Mouse (Mus musculus): ENCODE results near the gene Nde1. TPM values are rescaled to one million over a fixed set of nuclear protein-coding genes. Genes with fewer than 3 reads are reported as not detected.
A peak's percentile ranks its signal among the peaks of the same experiment; 100 is the strongest.
"Not testable (repeated sequence)": the region's sequence is repeated elsewhere in the genome, so short reads cannot be mapped to it uniquely, and the experiment has no call there.

Gene Nde1
- polyA plus RNA-seq, 1 experiment from 2014 or later, result 151 TPM

GRCm38 (mm10) chr16:14139106-14139505 is 24.0 kb upstream of the Nde1 start:
- no peaks in the 10 kb centered on the region for H3K27me3 ChIP-seq (ENCODE audit: insufficient read depth, poor library complexity, severe bottlenecking)
- peaks cover 99% of the 10 kb centered on the region for H3K36me3 ChIP-seq
- no peaks in the 10 kb centered on the region for H3K4me1 ChIP-seq (replicated peaks)
- H3K9me3 ChIP-seq, result no peaks in the 10 kb centered on the region
- H3K4me3 ChIP-seq, result no peak overlapping the region
- no peak for DNase-seq (ENCODE audit: low spot score)
- H3K27ac ChIP-seq, result no peak overlapping the region

GRCm38 (mm10) chr16:14143298-14143697 is 19.8 kb upstream of the Nde1 start:
- no peak for DNase-seq (ENCODE audit: low spot score)
- peaks cover 99% of the 10 kb centered on the region for H3K36me3 ChIP-seq
- no peaks in the 10 kb centered on the region for H3K27me3 ChIP-seq (ENCODE audit: insufficient read depth, poor library complexity, severe bottlenecking)
- H3K4me3 ChIP-seq, result no peak overlapping the region
- H3K9me3 ChIP-seq, result no peaks in the 10 kb centered on the region
- no peaks in the 10 kb centered on the region for H3K4me1 ChIP-seq (replicated peaks)
- WGBS, result 94% methylated on average over 3 of the region's 3 CpGs
- no peak overlapping the region for H3K27ac ChIP-seq

GRCm38 (mm10) chr16:14147712-14148111 is 15.4 kb upstream of the Nde1 start:
- no peaks in the 10 kb centered on the region for H3K9me3 ChIP-seq
- DNase-seq (ENCODE audit: low spot score), result no peak
- H3K27me3 ChIP-seq (ENCODE audit: insufficient read depth, poor library complexity, severe bottlenecking), result no peaks in the 10 kb centered on the region
- peaks cover 96% of the 10 kb centered on the region for H3K36me3 ChIP-seq
- H3K4me1 ChIP-seq (replicated peaks), result no peaks in the 10 kb centered on the region
- no peak overlapping the region for H3K27ac ChIP-seq
- H3K4me3 ChIP-seq, result no peak overlapping the region

- WGBS, result 95% methylated on average over 4 of the region's 4 CpGs
- H3K9me3 ChIP-seq, result no peaks in the 10 kb centered on the region
- H3K4me3 ChIP-seq, result no peak overlapping the region
- H3K27me3 ChIP-seq (ENCODE audit: insufficient read depth, poor library complexity, severe bottlenecking), result no peaks in the 10 kb centered on the region
- H3K36me3 ChIP-seq, result peaks cover 66% of the 10 kb centered on the region
- no peak overlapping the region for H3K27ac ChIP-seq
- no peaks in the 10 kb centered on the region for H3K4me1 ChIP-seq (replicated peaks)
- no peak for DNase-seq (ENCODE audit: low spot score)
These were observed 11.4 kb upstream of the Nde1 start for GRCm38 (mm10) chr16:14151718-14152117.

- not testable (repeated sequence) for H3K4me3 ChIP-seq, H3K27ac ChIP-seq
- WGBS, result 79% methylated on average over 1 of the region's 2 CpGs
These were observed 7.4 kb upstream of the Nde1 start for GRCm38 (mm10) chr16:14155638-14156037.

GRCm38 (mm10) chr16:14156312-14156711 is 6.8 kb upstream of the Nde1 start:
- WGBS, result 89% methylated on average over 6 of the region's 6 CpGs
- DNase-seq (ENCODE audit: low spot score), result no peak
- Histone ChIP-seq H3K27me3 (ENCODE audit: insufficient read depth, poor library complexity, severe bottlenecking) (no peaks in the 10 kb centered on the region), H3K9me3 (no peaks in the 10 kb centered on the region), H3K4me3 (no peak overlapping the region), H3K4me1 (replicated peaks) (peaks cover 13% of the 10 kb centered on the region), H3K27ac (no peak overlapping the region), H3K36me3 (peaks cover 23% of the 10 kb centered on the region)

More at GRCm38 (mm10) chr16:14155638-14156037, 7.4 kb upstream of the Nde1 start:
- DNase-seq (ENCODE audit: low spot score); H3K27me3 ChIP-seq (ENCODE audit: insufficient read depth, poor library complexity, severe bottlenecking); H3K9me3 ChIP-seq: not testable (repeated sequence)
- Histone ChIP-seq H3K36me3 (peaks cover 30% of the 10 kb centered on the region), H3K4me1 (replicated peaks) (peaks cover 13% of the 10 kb centered on the region)

GRCm38 (mm10) chr16:14158536-14158935 is 4.5 kb upstream of the Nde1 start:
- H3K27me3 ChIP-seq (ENCODE audit: insufficient read depth, poor library complexity, severe bottlenecking), result no peaks in the 10 kb centered on the region
- no peak for DNase-seq (ENCODE audit: low spot score)
- H3K9me3 ChIP-seq, result no peaks in the 10 kb centered on the region
- H3K36me3 ChIP-seq, result peaks cover 2% of the 10 kb centered on the region; the same call in 1 of the 2 replicates
- H3K4me1 ChIP-seq (replicated peaks), result peaks cover 18% of the 10 kb centered on the region
- 11% methylated on average over 7 of the region's 7 CpGs for WGBS
- H3K27ac ChIP-seq, result peak overlapping the region; percentile 85
- H3K4me3 ChIP-seq, result peak overlapping the region; percentile 73

GRCm38 (mm10) chr16:14158936-14159745 is 3.9 kb upstream of the Nde1 start:
- Histone ChIP-seq H3K27ac (peak overlapping the region; percentile 94), H3K36me3 (no peaks in the 10 kb centered on the region), H3K27me3 (ENCODE audit: insufficient read depth, poor library complexity, severe bottlenecking) (no peaks in the 10 kb centered on the region), H3K9me3 (no peaks in the 10 kb centered on the region), H3K4me3 (peak overlapping the region; percentile 73), H3K4me1 (replicated peaks) (peaks cover 24% of the 10 kb centered on the region)
- WGBS, result under 1% methylated on average over 58 of the region's 58 CpGs
- DNase-seq (ENCODE audit: low spot score), result peak; percentile 100

GRCm38 (mm10) chr16:14159746-14160131 is 3.3 kb upstream of the Nde1 start:
- Histone ChIP-seq H3K36me3 (no peaks in the 10 kb centered on the region), H3K27ac (peak overlapping the region; percentile 94), H3K27me3 (ENCODE audit: insufficient read depth, poor library complexity, severe bottlenecking) (no peaks in the 10 kb centered on the region), H3K4me3 (peak overlapping the region; percentile 73), H3K4me1 (replicated peaks) (peaks cover 30% of the 10 kb centered on the region), H3K9me3 (no peaks in the 10 kb centered on the region)
- WGBS, result under 1% methylated on average over 10 of the region's 10 CpGs
- DNase-seq (ENCODE audit: low spot score), result peak; percentile 70

- Histone ChIP-seq H3K27me3 (ENCODE audit: insufficient read depth, poor library complexity, severe bottlenecking) (no peaks in the 10 kb centered on the region), H3K36me3 (peaks cover 3% of the 10 kb centered on the region), H3K4me3 (no peak overlapping the region), H3K27ac (no peak overlapping the region), H3K9me3 (no peaks in the 10 kb centered on the region), H3K4me1 (replicated peaks) (peaks cover 41% of the 10 kb centered on the region)
- WGBS, result 67% methylated on average over 1 of the region's 1 CpGs
- DNase-seq (ENCODE audit: low spot score), result no peak
These were observed 2.1 kb upstream of the Nde1 start for GRCm38 (mm10) chr16:14160941-14161340.

- H3K9me3 ChIP-seq, result no peaks in the 10 kb centered on the region
- 4% methylated on average over 10 of the region's 10 CpGs for WGBS
- peaks cover 29% of the 10 kb centered on the region for H3K4me1 ChIP-seq (replicated peaks)
- peak overlapping the region; percentile 78 for H3K4me3 ChIP-seq
- H3K27ac ChIP-seq, result peak overlapping the region; percentile 97
- no peak for DNase-seq (ENCODE audit: low spot score)
- peaks cover 30% of the 10 kb centered on the region for H3K36me3 ChIP-seq
- no peaks in the 10 kb centered on the region for H3K27me3 ChIP-seq (ENCODE audit: insufficient read depth, poor library complexity, severe bottlenecking)
These were observed 656 bp downstream of the Nde1 start for GRCm38 (mm10) chr16:14163731-14164130.

- 91% methylated on average over 4 of the region's 4 CpGs for WGBS
- Histone ChIP-seq H3K4me1 (replicated peaks) (peaks cover 29% of the 10 kb centered on the region), H3K27ac (no peak overlapping the region), H3K4me3 (no peak overlapping the region), H3K36me3 (peaks cover 57% of the 10 kb centered on the region), H3K27me3 (ENCODE audit: insufficient read depth, poor library complexity, severe bottlenecking) (no peaks in the 10 kb centered on the region), H3K9me3 (no peaks in the 10 kb centered on the region)
- no peak for DNase-seq (ENCODE audit: low spot score)
These were observed 3.4 kb downstream of the Nde1 start for GRCm38 (mm10) chr16:14166490-14166889.

GRCm38 (mm10) chr16:14169706-14170105 is 6.6 kb downstream of the Nde1 start:
- Histone ChIP-seq H3K4me1 (replicated peaks) (peaks cover 12% of the 10 kb centered on the region), H3K27ac (no peak overlapping the region), H3K4me3 (no peak overlapping the region), H3K36me3 (peaks cover 89% of the 10 kb centered on the region), H3K27me3 (ENCODE audit: insufficient read depth, poor library complexity, severe bottlenecking) (no peaks in the 10 kb centered on the region), H3K9me3 (no peaks in the 10 kb centered on the region)
- DNase-seq (ENCODE audit: low spot score), result no peak
- WGBS, result 90% methylated on average over 1 of the region's 1 CpGs

All from hindbrain, embryonic 10.5 days (tissue).